Mouse (Mus musculus): ENCODE measurements at regions not wholly inside any gene's neighbourhood (a gene's known extent, or its start where the extent isn't known, plus 50 kb on each side); places are given as distances from the start of the nearest gene placed in this dataset.

DNA sequence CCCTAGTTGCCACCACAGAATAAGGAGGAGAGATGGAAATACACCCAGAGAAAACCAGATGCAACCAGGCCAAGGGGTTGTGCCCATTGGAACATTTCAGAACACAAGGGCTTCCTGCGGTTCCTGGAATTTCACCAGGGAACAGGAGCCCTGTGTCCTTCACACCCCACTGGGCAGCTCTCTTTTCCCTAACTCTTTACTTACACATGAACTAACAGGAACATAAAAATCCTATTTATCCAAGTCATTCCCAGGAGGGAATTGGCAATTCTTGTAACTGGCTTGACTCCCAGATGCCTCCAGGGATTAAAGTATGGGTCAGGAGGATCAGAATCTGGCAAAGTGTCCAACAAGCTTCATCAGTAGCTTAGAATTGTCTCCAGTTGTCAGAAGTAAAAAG, 62.2 kb upstream of the Glycam1 start:
- TF ChIP-seq CTCF (IDR thresholded peaks at IDR 0.05; ENCODE audit: borderline replicate concordance, insufficient read depth, low read depth, low read length), result no peak
- TF ChIP-seq POLR2A (IDR thresholded peaks at IDR 0.05; ENCODE audit: borderline replicate concordance, insufficient read depth, low read length), result no peak
- peak; percentile 21 to 62 for DNase-seq
- Histone ChIP-seq H3K27me3 (ENCODE audit: control insufficient read depth, insufficient read depth, low read length) (no peaks in the 10 kb centered on the region), H3K27ac (ENCODE audit: insufficient read depth, low read length) (no peak overlapping the region), H3K4me1 (ENCODE audit: control insufficient read depth, insufficient read depth, low read length) (no peaks in the 10 kb centered on the region), H3K4me3 (replicated peaks; ENCODE audit: insufficient read depth, low read depth, low read length) (no peak overlapping the region)
- WGBS, result 3% methylated on average over 1 of the region's 1 CpGs

All from cerebellum, adult 2 months (tissue).